Mouse (Mus musculus): ENCODE results near the gene Slco1b2. TPM values are rescaled to one million over a fixed set of nuclear protein-coding genes. Genes with fewer than 3 reads are reported as not detected.

The Slco1b2 gene
- total and polyA plus RNA-seq, 3 experiments: 0.11 TPM; not detected in 2

- H3K4me3 ChIP-seq (replicated peaks in 1 of 3; ENCODE audit: low read depth in 2 of 3, low read length in 2 of 3, poor library complexity in 1 of 3): no peak overlapping the region
- H3K4me1 ChIP-seq (ENCODE audit: control insufficient read depth in 1 of 2, insufficient read depth in 2 of 2): no peaks in the 10 kb centered on the region
- no peaks in the 10 kb centered on the region for H3K36me3 ChIP-seq (replicated peaks in 1 of 2; ENCODE audit: control insufficient read depth in 1 of 2, insufficient read depth in 1 of 2, low read length in 1 of 2)
- no peak for DNase-seq (ENCODE audit: extremely low read depth)
- H3K4me2 ChIP-seq (ENCODE audit: insufficient read depth, low read depth, poor library complexity, severe bottlenecking): no peak overlapping the region
- in situ Hi-C loops (cut with MboI; ENCODE audit: low pct_ligation_motif_present, low pct_unique_long_range_greater_than_20kb, low sequenced_read_pairs): no loop called here
- H3K9ac ChIP-seq (ENCODE audit: insufficient read depth, low read depth): no peak overlapping the region
- peaks cover 8% of the 10 kb centered on the region for H3K9me3 ChIP-seq (replicated peaks; ENCODE audit: low read length)
- TF ChIP-seq POLR2A (IDR thresholded peaks at IDR 0.05; ENCODE audit: low read depth, low read length) (no peak), POLR2AphosphoS2 (IDR thresholded peaks at IDR 0.05; ENCODE audit: low read depth, low read length) (no peak), USF1 (IDR thresholded peaks at IDR 0.05; ENCODE audit: low read depth, low read length) (no peak), BHLHE40 (IDR thresholded peaks at IDR 0.05; ENCODE audit: low read depth, low read length) (no peak), JUND (conservative IDR thresholded peaks at IDR 0.05; ENCODE audit: low read depth, low read length) (no peak), SMC3 (IDR thresholded peaks at IDR 0.05; ENCODE audit: low read depth, low read length) (no peak), CHD1 (IDR thresholded peaks at IDR 0.05; ENCODE audit: low read depth, low read length) (no peak), ZKSCAN1 (IDR thresholded peaks at IDR 0.05; ENCODE audit: borderline replicate concordance, low read depth, low read length) (no peak), RCOR1 (conservative IDR thresholded peaks at IDR 0.05; ENCODE audit: low read depth, low read length) (no peak), USF2 (conservative IDR thresholded peaks at IDR 0.05; ENCODE audit: low read depth, low read length) (no peak), ZC3H11A (IDR thresholded peaks at IDR 0.05; ENCODE audit: low read depth, low read length) (no peak), GABPA (IDR thresholded peaks at IDR 0.05; ENCODE audit: insufficient replicate concordance, low read depth, low read length) (no peak), RAD21 (IDR thresholded peaks at IDR 0.05; ENCODE audit: low read depth, low read length) (no peak), HCFC1 (IDR thresholded peaks at IDR 0.05; ENCODE audit: low read depth, low read length) (no peak), KAT2A (IDR thresholded peaks at IDR 0.05; ENCODE audit: insufficient replicate concordance, low read length) (no peak), E2F4 (IDR thresholded peaks at IDR 0.05; ENCODE audit: insufficient replicate concordance, low read depth, low read length) (no peak), MXI1 (IDR thresholded peaks at IDR 0.05; ENCODE audit: low read depth, low read length) (no peak), MAX (IDR thresholded peaks at IDR 0.05; ENCODE audit: low read length) (no peak)
- H3K27ac ChIP-seq (ENCODE audit: insufficient read depth, low read depth): no peak overlapping the region
- no peaks in the 10 kb centered on the region for H3K79me2 ChIP-seq (replicated peaks; ENCODE audit: control insufficient read depth, extremely low read depth, insufficient read depth, poor library complexity, severe bottlenecking)
- dilution Hi-C loops (cut with MboI; ENCODE audit: extremely low pct_ligation_motif_present, extremely low pct_unique_long_range_greater_than_20kb, low sequenced_read_pairs): no loop called here
- no peaks in the 10 kb centered on the region for H3K27me3 ChIP-seq (replicated peaks)
Observed at GRCm38 (mm10) chr6:141600940-141601339, 28.4 kb upstream of the Slco1b2 start.

GRCm38 (mm10) chr6:141610702-141611260, 18.5 kb upstream of the Slco1b2 start:
- H3K9ac ChIP-seq (ENCODE audit: insufficient read depth, low read depth): no peak overlapping the region
- H3K79me2 ChIP-seq (replicated peaks; ENCODE audit: control insufficient read depth, extremely low read depth, insufficient read depth, poor library complexity, severe bottlenecking): no peaks in the 10 kb centered on the region
- dilution Hi-C loops (cut with MboI; ENCODE audit: extremely low pct_ligation_motif_present, extremely low pct_unique_long_range_greater_than_20kb, low sequenced_read_pairs) (no loop called here), in situ Hi-C loops (cut with MboI; ENCODE audit: low pct_ligation_motif_present, low pct_unique_long_range_greater_than_20kb, low sequenced_read_pairs) (no loop called here)
- H3K27me3 ChIP-seq (replicated peaks): no peaks in the 10 kb centered on the region
- no peaks in the 10 kb centered on the region for H3K36me3 ChIP-seq (replicated peaks in 1 of 2; ENCODE audit: control insufficient read depth in 1 of 2, insufficient read depth in 1 of 2, low read length in 1 of 2)
- peaks cover 5% of the 10 kb centered on the region for H3K9me3 ChIP-seq (replicated peaks; ENCODE audit: low read length)
- TF ChIP-seq MAFK (IDR thresholded peaks at IDR 0.05; ENCODE audit: insufficient replicate concordance, low read length): no peak
- no peak overlapping the region for H3K4me3 ChIP-seq (replicated peaks in 1 of 3; ENCODE audit: low read depth in 2 of 3, low read length in 2 of 3, poor library complexity in 1 of 3)
- H3K4me1 ChIP-seq (ENCODE audit: control insufficient read depth in 1 of 2, insufficient read depth in 2 of 2): no peaks in the 10 kb centered on the region
- H3K4me2 ChIP-seq (ENCODE audit: insufficient read depth, low read depth, poor library complexity, severe bottlenecking): no peak overlapping the region
- no peak for DNase-seq (ENCODE audit: extremely low read depth)
- H3K27ac ChIP-seq (ENCODE audit: insufficient read depth, low read depth): no peak overlapping the region

Measured in CH12.LX (cell line).